Mouse (Mus musculus): Measurements from ENCODE around the gene Fam184b. TPM values are rescaled to one million over a fixed set of nuclear protein-coding genes. Genes with fewer than 3 reads are reported as not detected.
A peak's percentile ranks its signal among the peaks of the same experiment; 100 is the strongest.
"Not testable (repeated sequence)": the region's sequence is repeated elsewhere in the genome, so short reads cannot be mapped to it uniquely, and the experiment has no call there.

Gene Fam184b
- polyA plus RNA-seq, 1 experiment from 2014 or later = 1.4 TPM

GRCm38 (mm10) chr5:45668324-45668723, 28.9 kb upstream of the Fam184b start:
- H3K9me3 ChIP-seq = no peaks in the 10 kb centered on the region
- peaks cover 16% of the 10 kb centered on the region for H3K36me3 ChIP-seq (replicated peaks)
- no peak overlapping the region for H3K27ac ChIP-seq
- H3K4me1 ChIP-seq = peaks cover 20% of the 10 kb centered on the region
- H3K4me3 ChIP-seq = peak overlapping the region; percentile 91; the same call in 1 of the 2 replicates
- no peak for DNase-seq (ENCODE audit: extremely low spot score, low spot score)
- WGBS = 52% methylated on average over 3 of the region's 3 CpGs
- no peaks in the 10 kb centered on the region for H3K27me3 ChIP-seq (ENCODE audit: poor library complexity, severe bottlenecking)

- not testable (repeated sequence) for H3K27me3 ChIP-seq (ENCODE audit: poor library complexity, severe bottlenecking); DNase-seq (ENCODE audit: extremely low spot score, low spot score); H3K4me3 ChIP-seq; H3K36me3 ChIP-seq (replicated peaks); H3K4me1 ChIP-seq; H3K27ac ChIP-seq
- WGBS = 96% methylated on average over 13 of the region's 13 CpGs
- H3K9me3 ChIP-seq = peaks cover 18% of the 10 kb centered on the region
Measured at GRCm38 (mm10) chr5:45658406-45658805, 19.0 kb upstream of the Fam184b start.

GRCm38 (mm10) chr5:45651026-45651703, 11.8 kb upstream of the Fam184b start:
- 93% methylated on average over 2 of the region's 2 CpGs for WGBS
- H3K9me3 ChIP-seq = no peaks in the 10 kb centered on the region
- H3K4me3 ChIP-seq = no peak overlapping the region
- H3K4me1 ChIP-seq = no peaks in the 10 kb centered on the region
- no peak overlapping the region for H3K27ac ChIP-seq
- no peak for DNase-seq (ENCODE audit: extremely low spot score, low spot score)
- H3K36me3 ChIP-seq (replicated peaks) = no peaks in the 10 kb centered on the region
- H3K27me3 ChIP-seq (ENCODE audit: poor library complexity, severe bottlenecking) = no peaks in the 10 kb centered on the region

- Histone ChIP-seq H3K4me1 (peaks cover 14% of the 10 kb centered on the region), H3K27ac (peak overlapping the region; percentile 81; the same call in 1 of the 2 replicates), H3K27me3 (ENCODE audit: poor library complexity, severe bottlenecking) (peaks cover 45% of the 10 kb centered on the region), H3K36me3 (replicated peaks) (no peaks in the 10 kb centered on the region), H3K9me3 (no peaks in the 10 kb centered on the region), H3K4me3 (peak overlapping the region; percentile 72)
- 2% methylated on average over 8 of the region's 8 CpGs for WGBS
- no peak for DNase-seq (ENCODE audit: extremely low spot score, low spot score)
Measured at GRCm38 (mm10) chr5:45639715-45640092, 290 bp upstream of the Fam184b start.

- Histone ChIP-seq H3K4me3 (peak overlapping the region; percentile 72; the same call in 1 of the 2 replicates), H3K27me3 (ENCODE audit: poor library complexity, severe bottlenecking) (peaks cover 45% of the 10 kb centered on the region), H3K27ac (no peak overlapping the region), H3K9me3 (no peaks in the 10 kb centered on the region), H3K36me3 (replicated peaks) (no peaks in the 10 kb centered on the region), H3K4me1 (peaks cover 14% of the 10 kb centered on the region)
- no peak for DNase-seq (ENCODE audit: extremely low spot score, low spot score)
- WGBS = 76% methylated on average over 3 of the region's 3 CpGs
Measured at GRCm38 (mm10) chr5:45638378-45638777, 1.0 kb downstream of the Fam184b start.

GRCm38 (mm10) chr5:45629470-45629869, 9.9 kb downstream of the Fam184b start:
- Histone ChIP-seq H3K36me3 (replicated peaks) (no peaks in the 10 kb centered on the region), H3K4me3 (no peak overlapping the region), H3K9me3 (peaks cover 12% of the 10 kb centered on the region), H3K4me1 (no peaks in the 10 kb centered on the region), H3K27me3 (ENCODE audit: poor library complexity, severe bottlenecking) (no peaks in the 10 kb centered on the region), H3K27ac (no peak overlapping the region)
- DNase-seq (ENCODE audit: extremely low spot score, low spot score) = no peak

GRCm38 (mm10) chr5:45627771-45628170, 11.6 kb downstream of the Fam184b start:
- DNase-seq (ENCODE audit: extremely low spot score, low spot score) = no peak
- WGBS = 40% methylated on average over 1 of the region's 1 CpGs
- Histone ChIP-seq H3K27me3 (ENCODE audit: poor library complexity, severe bottlenecking) (no peaks in the 10 kb centered on the region), H3K27ac (no peak overlapping the region), H3K9me3 (peaks cover 20% of the 10 kb centered on the region), H3K4me1 (no peaks in the 10 kb centered on the region), H3K36me3 (replicated peaks) (no peaks in the 10 kb centered on the region), H3K4me3 (no peak overlapping the region)

- no peak for DNase-seq (ENCODE audit: extremely low spot score, low spot score)
- Histone ChIP-seq H3K27me3 (ENCODE audit: poor library complexity, severe bottlenecking) (no peaks in the 10 kb centered on the region), H3K36me3 (replicated peaks) (no peaks in the 10 kb centered on the region), H3K27ac (no peak overlapping the region), H3K4me1 (no peaks in the 10 kb centered on the region), H3K9me3 (peaks cover 20% of the 10 kb centered on the region), H3K4me3 (no peak overlapping the region)
- WGBS = 34% methylated on average over 3 of the region's 3 CpGs
Measured at GRCm38 (mm10) chr5:45621511-45621910, 17.9 kb downstream of the Fam184b start.

- Histone ChIP-seq H3K27me3 (ENCODE audit: poor library complexity, severe bottlenecking) (peaks cover 4% of the 10 kb centered on the region; the same call in 1 of the 2 replicates), H3K36me3 (replicated peaks) (no peaks in the 10 kb centered on the region), H3K27ac (no peak overlapping the region), H3K9me3 (no peaks in the 10 kb centered on the region), H3K4me3 (no peak overlapping the region), H3K4me1 (0 out of 2 replicates have a peak, but pooled peaks cover 3% of the 10 kb centered on the region)
- WGBS = 55% methylated on average over 4 of the region's 4 CpGs
- DNase-seq (ENCODE audit: extremely low spot score, low spot score) = no peak
Measured at GRCm38 (mm10) chr5:45599056-45599455, 40.4 kb downstream of the Fam184b start.

- WGBS = 69% methylated on average over 3 of the region's 3 CpGs
- H3K9me3 ChIP-seq = no peaks in the 10 kb centered on the region
Measured at GRCm38 (mm10) chr5:45595363-45596039, 43.9 kb downstream of the Fam184b start.

GRCm38 (mm10) chr5:45593276-45593675, 46.1 kb downstream of the Fam184b start:
- H3K27ac ChIP-seq = no peak overlapping the region
- 70% methylated on average over 6 of the region's 6 CpGs for WGBS
- no peaks in the 10 kb centered on the region for H3K4me1 ChIP-seq
- H3K9me3 ChIP-seq = no peaks in the 10 kb centered on the region
- H3K27me3 ChIP-seq (ENCODE audit: poor library complexity, severe bottlenecking) = no peaks in the 10 kb centered on the region
- no peaks in the 10 kb centered on the region for H3K36me3 ChIP-seq (replicated peaks)
- no peak overlapping the region for H3K4me3 ChIP-seq
- no peak for DNase-seq (ENCODE audit: extremely low spot score, low spot score)

More at GRCm38 (mm10) chr5:45595363-45596039, 43.9 kb downstream of the Fam184b start:
- H3K4me1 ChIP-seq = 0 out of 2 replicates have a peak, but pooled peaks cover 3% of the 10 kb centered on the region
- no peaks in the 10 kb centered on the region for H3K36me3 ChIP-seq (replicated peaks)
- no peak overlapping the region for H3K4me3 ChIP-seq
- no peaks in the 10 kb centered on the region for H3K27me3 ChIP-seq (ENCODE audit: poor library complexity, severe bottlenecking)
- DNase-seq (ENCODE audit: extremely low spot score, low spot score) = no peak
- H3K27ac ChIP-seq = peak overlapping the region; percentile 22; the same call in 1 of the 2 replicates

GRCm38 (mm10) chr5:45590094-45590493, 49.3 kb downstream of the Fam184b start:
- no peaks in the 10 kb centered on the region; the same call in 1 of the 2 replicates for H3K9me3 ChIP-seq
- H3K36me3 ChIP-seq (replicated peaks) = no peaks in the 10 kb centered on the region
- no peak overlapping the region for H3K27ac ChIP-seq
- H3K4me3 ChIP-seq = no peak overlapping the region
- DNase-seq (ENCODE audit: extremely low spot score, low spot score) = no peak
- H3K27me3 ChIP-seq (ENCODE audit: poor library complexity, severe bottlenecking) = no peaks in the 10 kb centered on the region
- no peaks in the 10 kb centered on the region for H3K4me1 ChIP-seq
- WGBS = 86% methylated on average over 4 of the region's 4 CpGs

- 90% methylated on average over 8 of the region's 8 CpGs for WGBS
- Histone ChIP-seq H3K4me1 (no peaks in the 10 kb centered on the region), H3K27me3 (ENCODE audit: poor library complexity, severe bottlenecking) (no peaks in the 10 kb centered on the region), H3K9me3 (no peaks in the 10 kb centered on the region; the same call in 1 of the 2 replicates), H3K4me3 (no peak overlapping the region), H3K27ac (no peak overlapping the region), H3K36me3 (replicated peaks) (no peaks in the 10 kb centered on the region)
- no peak for DNase-seq (ENCODE audit: extremely low spot score, low spot score)
Measured at GRCm38 (mm10) chr5:45584601-45585000, 54.8 kb downstream of the Fam184b start.
